Mouse (Mus musculus): Measurements from ENCODE around the gene Mpped2. TPM values are rescaled to one million over a fixed set of nuclear protein-coding genes. Genes with fewer than 3 reads are reported as not detected.

Mpped2 gene
- total and polyA plus RNA-seq, 3 experiments = not detected

DNA sequence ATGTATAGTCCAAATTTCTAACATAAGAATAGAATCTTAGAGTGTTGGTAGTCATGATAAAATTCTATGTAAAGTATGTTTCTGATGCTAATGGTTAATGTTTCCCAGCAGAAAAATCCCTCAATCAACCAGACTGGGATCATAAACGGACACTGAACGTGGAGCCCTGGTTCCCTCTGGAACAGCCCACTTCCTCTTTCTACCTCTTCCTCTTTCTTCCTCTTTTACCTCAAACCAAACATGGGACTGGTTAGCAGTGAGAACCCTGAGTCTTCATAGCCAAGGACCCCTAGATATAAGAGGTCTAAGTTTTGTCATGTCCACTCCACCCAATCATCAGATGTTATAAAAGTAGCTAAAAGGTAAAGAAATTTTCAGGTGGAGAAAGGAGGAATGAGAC is 132.4 kb downstream of the Mpped2 start:
- TF ChIP-seq IRF4 (IDR thresholded peaks at IDR 0.05; ENCODE audit: low read depth, low read length) (no peak), KAT2A (IDR thresholded peaks at IDR 0.05; ENCODE audit: insufficient replicate concordance, low read length) (no peak), GABPA (IDR thresholded peaks at IDR 0.05; ENCODE audit: insufficient replicate concordance, low read depth, low read length) (no peak), E2F4 (IDR thresholded peaks at IDR 0.05; ENCODE audit: insufficient replicate concordance, low read depth, low read length) (no peak), MAFK (IDR thresholded peaks at IDR 0.05; ENCODE audit: insufficient replicate concordance, low read length) (no peak), CTCF (conservative IDR thresholded peaks at IDR 0.05 in 1 of 2, IDR thresholded peaks at IDR 0.05 in 1 of 2; ENCODE audit: low read depth in 2 of 2, low read length in 2 of 2) (no peak), ZKSCAN1 (IDR thresholded peaks at IDR 0.05; ENCODE audit: borderline replicate concordance, low read depth, low read length) (no peak), ETS1 (conservative IDR thresholded peaks at IDR 0.05; ENCODE audit: low read depth, low read length) (no peak), ZMIZ1 (IDR thresholded peaks at IDR 0.05; ENCODE audit: low read depth, low read length) (no peak), MXI1 (IDR thresholded peaks at IDR 0.05; ENCODE audit: low read depth, low read length) (no peak), TBP (conservative IDR thresholded peaks at IDR 0.05; ENCODE audit: low read depth, low read length) (no peak), SIN3A (IDR thresholded peaks at IDR 0.05; ENCODE audit: low read length) (no peak), JUND (conservative IDR thresholded peaks at IDR 0.05; ENCODE audit: low read depth, low read length) (no peak), ELF1 (IDR thresholded peaks at IDR 0.05; ENCODE audit: low read depth, low read length) (no peak)
- dilution Hi-C loops (cut with MboI; ENCODE audit: extremely low pct_ligation_motif_present, extremely low pct_unique_long_range_greater_than_20kb, low sequenced_read_pairs) = no loop called here
- H3K9me3 ChIP-seq (replicated peaks; ENCODE audit: low read length) = peaks cover 78% of the 10 kb centered on the region

DNA sequence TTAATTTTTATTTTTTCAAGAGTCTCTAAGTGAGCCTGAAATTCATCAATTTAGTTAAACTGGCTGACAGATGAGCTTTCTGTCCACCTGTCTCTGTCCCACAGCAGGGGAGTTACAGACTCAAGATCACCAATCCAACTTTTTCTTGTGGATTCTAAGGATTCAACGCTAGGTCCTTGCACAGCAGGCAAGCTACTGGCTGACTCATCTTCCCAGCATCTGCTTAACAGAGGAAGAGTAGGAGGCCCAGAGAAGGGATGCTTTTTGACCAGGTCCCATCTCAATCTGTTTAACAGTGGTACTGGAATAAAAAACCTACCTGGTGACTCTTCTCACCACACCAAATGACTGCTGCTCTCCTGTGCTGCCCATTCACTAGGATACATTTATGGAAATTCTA is 133.0 kb downstream of the Mpped2 start:
- Histone ChIP-seq H3K4me3 (replicated peaks in 1 of 3; ENCODE audit: low read depth in 2 of 3, low read length in 2 of 3, poor library complexity in 1 of 3) (no peak overlapping the region), H3K27me3 (replicated peaks) (no peaks in the 10 kb centered on the region), H3K9me3 (replicated peaks; ENCODE audit: low read length) (peaks cover 78% of the 10 kb centered on the region), H3K79me2 (replicated peaks; ENCODE audit: control insufficient read depth, extremely low read depth, insufficient read depth, poor library complexity, severe bottlenecking) (no peaks in the 10 kb centered on the region), H3K4me2 (ENCODE audit: insufficient read depth, low read depth, poor library complexity, severe bottlenecking) (no peak overlapping the region), H3K27ac (ENCODE audit: insufficient read depth, low read depth) (no peak overlapping the region), H3K4me1 (ENCODE audit: control insufficient read depth in 1 of 2, insufficient read depth in 2 of 2) (no peaks in the 10 kb centered on the region), H3K9ac (ENCODE audit: insufficient read depth, low read depth) (no peak overlapping the region), H3K36me3 (replicated peaks in 1 of 2; ENCODE audit: control insufficient read depth in 1 of 2, insufficient read depth in 1 of 2, low read length in 1 of 2) (no peaks in the 10 kb centered on the region)
- no peak for DNase-seq (ENCODE audit: extremely low read depth)
- dilution Hi-C loops (cut with MboI; ENCODE audit: extremely low pct_ligation_motif_present, extremely low pct_unique_long_range_greater_than_20kb, low sequenced_read_pairs) (no loop called here), in situ Hi-C loops (cut with MboI; ENCODE audit: low pct_ligation_motif_present, low pct_unique_long_range_greater_than_20kb, low sequenced_read_pairs) (no loop called here)
- TF ChIP-seq POLR2AphosphoS2 (IDR thresholded peaks at IDR 0.05; ENCODE audit: low read depth, low read length) (no peak), UBTF (IDR thresholded peaks at IDR 0.05; ENCODE audit: low read depth, low read length) (no peak), MYC (IDR thresholded peaks at IDR 0.05; ENCODE audit: low read depth, low read length) (no peak), MAX (IDR thresholded peaks at IDR 0.05; ENCODE audit: low read length) (no peak), IRF4 (IDR thresholded peaks at IDR 0.05; ENCODE audit: low read depth, low read length) (no peak), ZC3H11A (IDR thresholded peaks at IDR 0.05; ENCODE audit: low read depth, low read length) (no peak), CHD1 (IDR thresholded peaks at IDR 0.05; ENCODE audit: low read depth, low read length) (no peak), CHD2 (IDR thresholded peaks at IDR 0.05; ENCODE audit: low read length) (no peak), CTCF (conservative IDR thresholded peaks at IDR 0.05 in 1 of 2, IDR thresholded peaks at IDR 0.05 in 1 of 2; ENCODE audit: low read depth in 2 of 2, low read length in 2 of 2) (no peak), JUN (IDR thresholded peaks at IDR 0.05; ENCODE audit: insufficient read depth, low read depth, low read length) (no peak)

More for the DNA sequence above, 132.4 kb downstream of the Mpped2 start:
- DNase-seq (ENCODE audit: extremely low read depth) = no peak
- no peak overlapping the region for H3K27ac ChIP-seq (ENCODE audit: insufficient read depth, low read depth)
- in situ Hi-C loops (cut with MboI; ENCODE audit: low pct_ligation_motif_present, low pct_unique_long_range_greater_than_20kb, low sequenced_read_pairs) = no loop called here
- H3K27me3 ChIP-seq (replicated peaks) = no peaks in the 10 kb centered on the region
- no peaks in the 10 kb centered on the region for H3K36me3 ChIP-seq (replicated peaks in 1 of 2; ENCODE audit: control insufficient read depth in 1 of 2, insufficient read depth in 1 of 2, low read length in 1 of 2)
- H3K4me2 ChIP-seq (ENCODE audit: insufficient read depth, low read depth, poor library complexity, severe bottlenecking) = no peak overlapping the region
- no peaks in the 10 kb centered on the region for H3K4me1 ChIP-seq (ENCODE audit: control insufficient read depth in 1 of 2, insufficient read depth in 2 of 2)
- H3K79me2 ChIP-seq (replicated peaks; ENCODE audit: control insufficient read depth, extremely low read depth, insufficient read depth, poor library complexity, severe bottlenecking) = no peaks in the 10 kb centered on the region
- no peak overlapping the region for H3K9ac ChIP-seq (ENCODE audit: insufficient read depth, low read depth)
- no peak overlapping the region for H3K4me3 ChIP-seq (replicated peaks in 1 of 3; ENCODE audit: low read depth in 2 of 3, low read length in 2 of 3, poor library complexity in 1 of 3)

All from CH12.LX (cell line).